Mouse (Mus musculus) frontal cortex, postnatal 10 days (tissue): ENCODE results near the gene Maml3.

Experiments
- DNase-seq, 2 experiments: peaks; one replicate each; pipeline ENCODE4 v3.0.0; 2022; ENCODE audit warnings: low spot score in 2 of 2, mixed read lengths in 1 of 2

Gene Maml3

DNA sequence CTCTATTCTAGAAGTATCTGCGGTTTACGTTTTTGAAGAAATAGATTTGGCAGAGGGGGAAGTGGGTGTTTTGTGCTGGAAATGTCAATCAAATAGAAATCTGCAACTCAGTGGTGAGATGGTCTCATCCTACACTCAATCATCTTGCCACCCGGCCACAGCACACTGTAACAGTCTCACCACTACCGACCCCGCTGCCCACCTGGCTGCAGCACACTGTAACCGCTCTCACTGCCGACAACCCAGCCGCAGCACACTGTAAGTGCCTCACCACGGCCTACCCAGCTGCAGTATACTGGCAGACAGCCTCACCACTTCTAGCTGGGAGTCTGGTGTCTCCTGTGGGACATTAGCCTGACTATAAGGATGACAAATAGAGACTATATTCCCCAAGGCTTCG is 322.7 kb downstream of the Maml3 start:
- no peak for DNase-seq

DNA sequence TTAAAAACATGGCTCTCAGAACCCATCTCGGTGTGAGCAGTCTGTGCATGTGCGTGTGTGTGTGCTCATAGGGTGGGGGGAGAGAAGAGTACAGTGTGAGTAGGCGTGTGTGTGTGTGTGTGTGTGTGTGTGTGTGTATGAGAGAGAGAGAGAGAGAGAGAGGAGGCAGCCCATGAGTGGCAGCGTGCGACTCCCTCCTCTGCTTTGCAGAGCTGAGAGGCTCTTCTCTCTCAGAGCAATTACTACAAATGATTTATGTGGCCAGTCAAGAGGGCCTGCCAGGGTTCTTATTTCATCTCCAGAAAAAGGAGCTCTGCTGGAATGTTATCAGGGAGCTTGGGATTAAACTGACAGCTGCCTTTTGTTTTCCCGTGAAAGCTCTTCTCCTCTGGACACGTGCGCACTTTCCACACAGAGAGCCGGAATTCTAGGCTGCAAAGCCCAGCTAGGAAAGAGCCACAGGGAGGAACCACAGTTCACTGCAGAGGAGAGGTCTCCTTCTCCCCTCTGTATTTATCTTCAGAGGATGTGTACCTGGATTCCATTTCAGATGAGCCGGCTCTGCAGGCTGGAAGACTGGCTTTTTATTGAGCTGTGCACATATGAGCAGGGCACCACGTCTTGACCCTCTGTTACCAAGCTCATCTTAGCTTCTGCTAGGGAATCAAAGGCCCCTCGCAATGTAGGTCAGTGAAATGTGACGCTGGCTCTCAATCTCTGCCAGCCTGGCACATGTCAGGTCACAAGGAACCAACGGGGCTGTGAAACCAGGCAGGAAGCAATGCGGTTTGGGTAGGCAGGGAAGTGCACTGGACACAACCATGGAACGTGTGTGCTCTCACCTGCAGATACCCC is 325.9 kb downstream of the Maml3 start:
- DNase-seq: no peak

DNA sequence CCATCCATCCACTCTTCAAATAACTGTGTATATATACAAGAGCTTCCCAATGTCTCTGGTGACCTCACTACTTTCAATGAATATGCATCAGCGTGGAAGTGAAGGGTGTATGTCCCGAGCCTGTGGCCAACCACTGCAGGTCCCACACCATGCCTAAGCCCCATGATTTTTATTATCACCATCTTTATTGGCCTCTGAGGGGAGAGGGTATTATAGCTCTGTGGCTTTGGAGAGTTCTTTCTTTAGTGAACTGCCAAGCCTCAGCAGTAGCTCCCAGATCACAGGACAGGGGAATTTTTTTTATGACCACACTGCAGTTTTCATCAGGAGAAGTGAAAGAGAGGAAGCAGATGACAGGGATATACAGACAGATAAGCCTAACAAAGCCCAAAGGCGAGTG is 326.7 kb downstream of the Maml3 start:
- DNase-seq: no peak

DNA sequence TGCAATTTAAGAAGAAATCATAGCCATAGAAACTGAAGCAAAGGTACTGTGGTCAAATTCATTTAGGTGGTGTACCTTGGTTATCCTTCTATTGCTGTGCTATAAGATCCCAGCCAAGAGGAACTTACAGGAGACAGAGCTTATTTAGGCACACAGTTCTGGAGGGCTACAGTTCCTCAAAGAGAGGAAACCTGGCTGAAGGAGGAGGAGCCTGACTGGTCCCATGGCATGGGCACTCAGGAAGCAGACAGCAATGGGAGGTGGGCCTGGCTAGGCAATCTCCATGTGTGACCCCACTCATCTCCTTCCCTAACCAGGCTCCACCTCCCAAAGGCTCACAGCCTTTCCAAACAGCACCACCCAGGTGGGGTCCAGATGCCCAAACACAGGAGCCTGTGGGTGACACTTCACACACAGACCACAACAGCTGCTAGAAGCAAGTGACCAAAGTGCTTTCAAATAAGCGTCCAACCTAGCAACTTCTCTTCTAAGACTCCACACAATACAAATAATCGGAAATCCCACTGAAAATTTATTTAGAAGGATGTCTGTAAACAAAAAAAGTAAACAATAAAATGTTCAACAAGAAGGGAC is 328.8 kb downstream of the Maml3 start:
- DNase-seq: no peak

DNA sequence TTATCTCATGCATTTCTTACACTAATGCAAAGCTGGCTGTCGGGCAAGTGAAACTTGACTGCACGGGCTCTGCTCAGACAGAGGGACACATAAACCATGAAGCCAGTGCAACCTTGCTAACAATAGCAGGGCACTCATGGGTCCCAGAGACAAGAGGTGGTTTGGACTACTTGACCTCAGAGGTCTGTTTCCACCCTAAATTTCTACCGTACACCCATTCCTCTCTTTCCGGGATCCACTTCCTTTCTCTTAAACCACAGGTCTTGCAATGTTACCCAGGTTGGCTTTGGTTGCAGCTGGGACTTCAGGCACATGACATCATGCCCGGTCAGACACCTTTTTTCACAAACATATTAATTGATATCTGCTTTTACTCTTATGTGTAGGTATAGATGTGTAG is 331.3 kb downstream of the Maml3 start:
- no peak for DNase-seq

DNA sequence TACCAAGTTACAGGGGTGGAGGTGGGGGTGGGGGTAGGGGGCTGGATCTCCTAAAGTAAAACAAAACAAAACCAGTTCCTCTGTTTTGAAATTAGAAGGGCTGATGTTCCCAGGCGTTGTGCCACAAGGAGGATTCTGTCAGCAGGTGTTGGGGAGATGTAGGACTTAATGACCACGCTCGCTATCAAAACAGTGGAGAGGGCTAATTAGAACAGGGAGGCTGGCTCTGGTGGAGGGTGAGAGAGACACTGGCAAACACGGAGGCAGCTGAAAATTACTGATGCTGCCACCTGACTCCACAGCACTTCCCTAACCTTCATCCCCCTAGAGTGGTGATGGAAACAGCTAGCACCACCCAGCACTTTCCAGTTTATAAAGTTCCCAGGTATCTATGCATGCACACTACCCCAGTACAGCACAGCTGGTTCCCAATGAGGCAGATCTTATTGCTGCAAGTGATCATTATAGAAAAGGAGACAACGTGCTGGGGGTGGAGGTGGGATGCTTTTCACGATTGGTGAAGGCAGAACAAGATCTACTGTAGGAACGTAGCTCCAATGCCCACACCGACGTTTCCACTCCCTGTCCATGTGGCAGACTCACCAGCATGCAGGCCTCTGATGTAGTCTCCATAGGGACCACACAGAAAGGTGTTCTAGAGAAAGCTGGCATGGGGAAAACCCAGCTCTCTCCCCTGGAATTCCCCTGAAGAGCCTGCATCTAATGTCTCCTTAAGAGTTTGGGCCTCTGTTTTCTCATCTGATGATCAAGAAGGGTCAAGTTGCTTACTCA is 332.8 kb downstream of the Maml3 start:
- DNase-seq: no peak

DNA sequence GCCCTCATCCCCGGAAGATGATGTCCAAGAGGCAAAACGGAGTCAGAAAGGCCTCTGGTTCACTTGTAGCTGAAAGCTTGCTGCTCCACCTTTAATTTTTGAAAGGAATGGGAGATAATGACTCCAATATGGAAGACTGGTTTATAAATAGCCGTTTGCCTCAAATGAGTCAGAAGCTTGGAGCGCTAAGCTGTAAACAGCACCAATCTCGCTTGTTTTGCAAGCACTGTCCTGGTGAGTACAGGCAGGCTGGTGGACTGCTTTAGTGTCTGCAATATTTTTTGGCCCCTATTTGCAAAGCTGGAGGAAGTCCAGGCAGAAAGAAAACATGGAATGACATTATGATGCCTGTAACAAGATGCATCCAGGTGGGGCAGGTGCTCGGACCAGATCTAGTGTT is 335.7 kb downstream of the Maml3 start:
- DNase-seq: no peak

DNA sequence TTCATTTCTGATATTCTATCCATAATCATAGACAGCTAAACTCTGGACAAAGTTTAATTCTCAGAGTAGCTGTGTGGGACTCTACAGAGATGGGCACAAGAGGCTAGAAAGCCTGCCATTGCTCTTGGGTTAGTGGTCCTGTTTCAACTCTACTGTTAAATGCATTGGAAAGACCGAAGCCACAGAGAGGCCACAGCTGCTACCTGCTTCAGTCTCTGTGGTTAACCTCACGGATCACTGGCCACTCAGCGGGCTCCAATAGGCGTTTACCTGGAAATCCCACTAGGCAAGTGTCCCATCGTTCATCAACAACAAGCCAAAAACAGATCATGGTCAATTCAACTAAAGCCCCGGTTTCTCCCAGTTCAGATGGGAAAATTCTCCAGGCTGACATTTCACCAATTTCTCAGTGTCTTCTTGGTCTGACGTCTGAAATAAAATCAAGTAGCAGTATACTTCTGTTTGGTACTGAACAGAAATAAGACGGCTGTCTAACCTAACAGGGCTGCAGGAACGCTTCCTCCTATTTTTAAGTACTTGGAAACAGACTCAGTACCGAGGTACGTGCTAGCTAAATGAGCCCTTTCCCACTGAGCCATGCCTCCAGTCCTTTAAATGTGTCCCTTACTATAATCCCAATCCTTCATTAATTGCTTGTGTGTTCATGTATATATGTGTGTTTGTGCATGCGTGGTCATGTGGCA is 339.5 kb downstream of the Maml3 start:
- DNase-seq: no peak

DNA sequence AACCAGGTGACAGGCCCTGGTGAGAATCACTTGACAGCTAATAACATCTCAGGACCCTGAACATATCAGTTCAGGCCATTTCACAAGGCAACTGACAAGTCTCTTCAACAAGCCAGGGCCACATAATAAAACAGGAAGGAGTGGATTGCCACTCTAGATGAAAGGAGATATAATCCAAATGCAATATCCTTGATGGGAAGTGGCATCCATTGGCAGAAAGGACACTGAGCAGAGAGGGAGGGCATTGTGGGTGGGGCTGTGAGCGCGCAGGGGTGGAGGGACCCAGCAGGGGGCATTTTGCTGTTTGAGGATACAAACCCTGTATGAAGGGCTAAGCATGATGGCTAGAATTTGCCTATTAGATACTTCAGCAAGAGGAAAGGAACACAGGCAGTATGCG is 340.7 kb downstream of the Maml3 start:
- DNase-seq: no peak

DNA sequence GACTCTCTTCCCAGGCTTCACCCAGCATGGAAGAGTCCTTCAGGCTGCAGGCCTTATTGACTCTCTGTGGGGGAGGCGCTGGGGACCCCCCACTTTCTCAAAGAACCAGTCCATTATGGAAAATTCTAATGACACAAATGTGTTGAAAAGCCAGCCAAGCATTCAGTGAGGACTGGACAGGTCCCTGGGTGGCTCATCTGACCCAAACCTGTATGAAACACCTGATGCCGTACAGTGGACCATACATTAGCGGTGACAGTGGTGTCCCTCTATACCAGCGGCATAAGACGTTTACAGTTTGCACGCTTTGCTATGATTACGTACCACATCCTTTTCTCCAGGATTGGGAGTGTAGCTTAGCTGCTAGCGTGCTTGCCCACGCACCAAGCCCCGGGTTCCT is 342.0 kb downstream of the Maml3 start:
- no peak for DNase-seq

DNA sequence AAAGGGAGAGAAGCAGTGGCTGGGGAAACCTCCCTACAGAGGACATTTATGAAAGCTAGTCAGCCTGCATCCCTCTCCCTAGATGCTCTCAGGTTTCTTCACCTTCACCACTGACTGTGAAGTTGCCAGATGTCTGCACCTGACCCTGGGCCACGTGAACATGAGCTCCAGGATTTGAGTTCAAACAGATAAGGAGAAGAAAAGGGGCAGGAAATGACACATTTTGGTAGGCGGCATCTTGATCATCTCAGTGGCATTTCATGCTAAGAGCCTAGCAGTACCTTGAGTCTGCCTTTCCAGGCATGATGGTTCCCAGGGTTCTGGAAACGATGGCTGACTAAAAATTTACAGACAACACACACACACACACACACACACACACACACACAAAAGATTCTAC is 345.3 kb downstream of the Maml3 start:
- no peak for DNase-seq

DNA sequence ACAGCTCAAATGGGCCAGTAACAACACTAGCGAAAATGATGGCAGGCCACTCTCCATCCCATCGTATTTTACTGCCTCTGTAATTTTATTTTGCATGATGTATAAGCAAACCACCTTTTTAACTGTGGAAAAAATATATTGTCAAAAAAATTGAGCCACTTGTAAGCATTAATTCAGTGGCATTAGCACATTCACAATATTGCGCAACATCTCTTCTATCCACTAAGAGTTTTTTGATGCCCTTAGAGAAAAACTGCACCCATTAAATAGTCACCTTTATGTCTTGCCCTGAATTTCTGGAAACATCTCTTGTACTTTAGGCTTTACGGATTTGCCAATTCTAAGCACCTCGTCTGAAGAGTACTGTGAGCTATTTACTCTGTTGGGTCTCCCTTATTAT is 347.8 kb downstream of the Maml3 start:
- no peak for DNase-seq

DNA sequence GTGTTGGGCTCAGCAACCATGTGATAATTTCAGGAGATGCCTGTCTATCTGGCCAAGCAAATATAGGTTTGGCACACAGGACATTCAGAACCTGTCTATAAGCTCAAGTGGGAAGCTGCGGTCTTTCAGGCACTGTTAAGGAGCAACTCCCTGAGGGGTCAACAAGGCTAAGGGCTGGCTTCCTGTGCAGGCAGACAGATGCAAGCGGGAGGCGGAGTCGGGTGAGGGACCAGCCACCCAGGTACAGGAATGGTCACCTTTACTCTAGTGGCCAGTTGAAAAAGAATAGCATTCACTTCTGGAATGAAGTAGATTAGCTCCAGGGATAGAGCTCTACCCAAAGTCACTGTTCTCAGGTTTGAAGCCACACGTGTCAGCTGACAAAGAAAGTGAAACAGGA is 348.6 kb downstream of the Maml3 start:
- no peak for DNase-seq

DNA sequence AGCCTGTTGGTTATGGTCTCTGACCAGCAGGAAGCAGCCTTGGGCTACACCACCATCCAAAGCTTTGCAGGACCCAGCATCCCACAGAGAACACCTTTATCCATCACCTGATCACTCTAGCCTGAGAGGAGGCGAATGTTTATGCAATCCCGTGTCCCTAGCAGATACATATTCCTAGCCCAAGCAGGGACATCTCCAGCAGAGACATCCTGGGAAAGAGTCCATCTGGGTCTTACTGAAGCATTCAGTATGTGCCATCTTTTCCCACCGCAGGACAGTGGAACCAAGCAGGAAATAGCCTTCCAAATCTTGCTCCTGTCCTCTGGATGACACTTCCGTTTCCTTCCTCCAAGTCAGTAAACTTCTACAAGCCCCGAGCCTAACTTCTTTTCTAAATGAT is 351.6 kb downstream of the Maml3 start:
- no peak for DNase-seq

DNA sequence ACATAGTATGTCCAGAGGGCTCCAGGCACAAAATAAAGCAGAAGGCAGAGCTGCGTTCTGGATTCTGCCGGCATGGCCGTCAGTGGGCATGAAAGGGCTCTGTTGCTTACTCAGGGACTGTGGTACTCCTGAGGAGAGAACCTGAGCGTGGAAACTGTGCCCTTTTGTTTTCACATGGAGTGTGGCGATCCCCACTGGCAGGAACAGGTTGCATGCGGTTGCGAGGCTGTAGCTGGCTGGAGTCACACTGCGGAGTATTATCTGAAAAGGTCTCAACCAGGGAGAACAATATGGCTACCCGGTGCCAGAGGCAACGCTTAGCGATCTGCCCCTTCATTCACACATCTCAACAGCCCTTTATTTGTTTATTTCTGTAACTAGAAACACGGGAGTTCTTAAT is 353.4 kb downstream of the Maml3 start:
- DNase-seq: no peak

DNA sequence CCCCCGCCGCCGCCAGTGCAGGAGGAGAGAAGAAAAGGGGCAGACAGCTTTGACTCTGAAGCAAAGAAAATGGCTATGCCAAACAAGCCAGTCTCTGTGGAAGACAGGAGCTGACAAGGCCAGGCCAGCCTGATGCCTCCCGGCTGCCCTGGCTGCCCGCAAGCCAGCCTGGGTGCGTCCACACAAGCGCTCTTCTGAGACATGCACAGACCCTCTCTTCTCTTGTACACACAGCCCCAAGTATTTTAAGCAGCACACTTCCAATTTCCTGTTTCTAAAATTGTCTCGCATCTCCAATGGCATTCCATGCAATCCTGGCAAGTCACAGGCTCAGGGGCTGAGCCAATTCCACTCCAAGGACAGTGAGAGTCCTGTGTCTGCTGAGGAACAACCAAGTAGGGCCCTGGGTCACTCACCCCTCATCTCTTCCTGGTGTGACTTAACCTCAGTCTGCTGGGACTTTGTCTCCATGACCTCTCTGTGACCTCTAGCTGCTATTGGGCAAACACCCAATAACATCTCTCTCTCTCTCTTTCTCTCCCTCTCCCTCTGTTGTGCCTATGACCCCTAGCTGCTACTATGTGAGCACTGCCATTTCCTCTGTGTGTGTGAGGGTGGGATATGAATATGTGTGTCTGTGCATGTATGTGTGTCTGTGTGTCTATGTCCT is 354.9 kb downstream of the Maml3 start:
- DNase-seq: peak in 1 of 2 experiments; percentile 20

DNA sequence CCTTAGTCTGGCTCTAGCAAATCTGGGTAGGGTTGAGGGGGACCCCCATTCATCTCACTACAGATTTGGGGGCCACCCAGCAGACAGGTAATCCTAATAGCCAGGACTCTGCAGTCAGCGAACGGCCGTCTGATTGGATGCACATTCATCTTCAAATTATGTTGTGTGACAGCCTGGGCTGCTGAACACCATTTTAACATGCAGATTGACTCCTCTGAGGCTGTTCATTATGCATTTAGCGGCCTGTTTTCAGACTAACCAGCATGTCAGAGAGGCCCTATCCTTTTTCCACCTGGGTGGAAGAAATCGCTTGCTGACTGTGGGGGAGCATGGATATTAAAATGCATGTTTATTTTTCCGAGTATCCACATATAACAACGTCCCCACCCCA is 355.5 kb downstream of the Maml3 start:
- no peak for DNase-seq

DNA sequence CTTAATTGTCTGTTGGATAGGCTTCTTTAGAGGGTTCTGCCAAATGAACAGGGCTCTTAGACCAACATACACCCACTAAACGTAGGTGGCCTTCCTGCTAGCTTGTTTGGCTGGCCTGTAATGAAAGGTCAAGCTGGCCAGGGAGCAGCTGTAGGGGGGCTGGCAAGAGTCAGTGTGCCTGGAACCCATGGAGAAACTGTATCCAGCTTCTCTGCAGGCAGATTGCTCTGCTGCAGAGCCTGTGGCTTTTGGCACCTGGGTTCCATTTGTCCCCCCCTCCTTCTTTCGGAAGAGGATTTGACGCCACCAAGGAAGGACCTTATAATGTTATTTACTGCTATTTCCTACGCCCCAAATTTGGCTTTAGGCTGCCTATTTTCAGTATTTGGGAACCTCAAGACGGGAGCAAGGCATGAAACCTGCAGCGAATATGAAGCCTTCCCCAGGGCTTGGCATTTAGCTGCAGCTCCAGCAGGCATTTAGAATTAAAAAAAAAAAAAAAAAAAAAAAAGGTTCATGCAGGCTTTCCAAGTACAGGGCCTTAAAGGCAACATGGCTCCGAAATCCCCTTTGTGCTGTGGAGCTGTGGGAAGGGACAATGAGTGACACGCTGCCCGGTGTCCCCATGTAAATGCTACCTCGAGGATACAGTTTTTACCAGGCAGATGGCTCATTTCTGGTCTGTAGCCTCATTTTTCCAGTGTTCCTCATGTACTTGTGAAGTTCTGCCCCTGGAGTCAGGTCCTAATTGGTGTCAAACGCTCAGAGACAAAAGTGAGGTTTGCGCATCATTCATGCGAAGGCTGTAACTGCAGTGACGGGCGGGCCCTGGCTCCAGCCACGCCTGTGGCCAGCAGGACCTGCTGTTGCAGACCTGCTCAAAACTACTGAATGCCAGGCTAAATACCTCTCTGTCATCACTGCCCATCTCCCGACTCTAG is 356.2 kb downstream of the Maml3 start:
- no peak for DNase-seq

DNA sequence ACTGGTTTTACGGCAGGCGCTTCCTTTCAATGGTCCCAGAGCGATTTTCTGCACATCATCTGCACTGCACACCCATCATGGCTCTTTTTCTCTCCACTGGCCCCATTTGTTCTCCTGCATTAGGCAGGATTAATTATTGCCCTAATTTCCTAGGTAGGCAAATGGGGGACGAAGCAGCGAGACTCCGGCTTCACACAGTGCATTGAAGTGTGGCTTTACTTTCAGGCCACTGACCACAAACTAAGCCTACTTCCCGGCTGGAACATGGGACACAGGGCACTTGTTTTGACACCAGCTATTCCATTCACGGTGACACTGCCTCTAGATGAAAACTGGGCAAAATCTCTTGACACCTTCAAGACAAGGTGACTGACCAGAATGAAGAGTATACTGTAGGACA is 358.1 kb downstream of the Maml3 start:
- no peak for DNase-seq

DNA sequence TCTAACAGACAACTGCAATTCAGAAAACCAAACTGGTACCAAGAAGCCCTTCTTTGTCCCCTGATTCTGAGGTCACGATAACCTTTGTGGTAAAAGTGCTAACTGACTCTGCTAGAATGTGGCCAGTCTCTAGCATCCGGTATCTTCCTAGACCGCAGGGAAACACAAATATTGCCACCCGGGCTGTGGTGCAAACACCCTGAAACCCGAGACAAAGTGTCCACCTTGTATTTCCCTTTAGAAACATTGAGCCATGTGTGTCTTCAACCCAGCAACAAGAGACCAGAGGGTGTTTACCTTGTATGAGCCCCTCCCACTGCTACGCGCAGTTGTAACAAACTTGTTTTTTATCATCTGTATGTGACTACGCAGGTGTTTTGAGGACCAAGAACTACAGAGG is 359.7 kb downstream of the Maml3 start:
- DNase-seq: no peak
